Mouse (Mus musculus) spleen, adult 18-20 months (tissue): ENCODE data around the gene Clcn6.

Source experiments
- DNase-seq, 2 experiments: peaks; one replicate each; pipeline ENCODE4 v3.0.0; 2022; ENCODE audit warnings: mixed read lengths in 2 of 2

Gene Clcn6

GRCm38 (mm10) chr4:147985205-147986132 is 53.2 kb downstream of the Clcn6 start, which contains the start of gene Nppb:
Nppb (plus strand) TSS chr4:147985788.
- DNase-seq = no peak

GRCm38 (mm10) chr4:147979441-147979860 is 59.2 kb downstream of the Clcn6 start:
- no peak for DNase-seq

DNA sequence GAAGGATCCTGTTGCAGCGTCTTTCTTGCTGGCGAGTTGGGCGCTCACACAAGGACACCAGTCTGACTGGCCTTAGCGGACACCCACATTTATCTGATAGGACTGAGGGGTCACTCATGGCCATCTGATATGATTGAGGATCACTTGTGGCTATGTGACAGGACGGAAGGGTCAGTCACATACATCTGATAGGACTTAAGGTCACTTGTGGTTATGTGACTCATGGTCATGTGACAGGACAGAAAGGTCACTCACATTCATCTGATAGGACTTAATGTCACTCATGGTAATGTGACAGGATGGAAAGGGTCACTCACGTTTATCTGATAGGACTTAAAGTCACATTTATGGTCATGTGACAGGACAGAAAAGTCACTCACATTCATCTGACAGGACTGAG is 60.2 kb downstream of the Clcn6 start:
- DNase-seq = no peak

DNA sequence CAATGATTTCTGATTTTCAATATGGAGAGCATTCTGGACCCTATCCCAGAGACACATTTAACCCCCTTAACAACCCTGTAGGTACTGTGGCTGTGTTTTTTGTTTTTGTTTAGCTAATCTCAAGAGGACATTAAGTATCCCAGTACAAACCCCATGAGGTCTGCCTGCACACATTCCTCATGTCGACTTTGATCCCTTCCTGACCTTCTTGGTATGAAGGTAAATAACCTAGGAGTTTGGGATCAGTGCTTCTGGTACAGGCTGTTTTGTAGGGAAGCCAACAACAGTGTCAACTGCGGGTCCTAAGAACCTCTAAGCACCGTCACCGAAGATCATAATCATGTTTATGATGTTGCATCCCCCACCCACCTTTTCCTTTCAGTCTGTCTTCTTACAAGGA is 60.9 kb downstream of the Clcn6 start:
- no peak for DNase-seq

DNA sequence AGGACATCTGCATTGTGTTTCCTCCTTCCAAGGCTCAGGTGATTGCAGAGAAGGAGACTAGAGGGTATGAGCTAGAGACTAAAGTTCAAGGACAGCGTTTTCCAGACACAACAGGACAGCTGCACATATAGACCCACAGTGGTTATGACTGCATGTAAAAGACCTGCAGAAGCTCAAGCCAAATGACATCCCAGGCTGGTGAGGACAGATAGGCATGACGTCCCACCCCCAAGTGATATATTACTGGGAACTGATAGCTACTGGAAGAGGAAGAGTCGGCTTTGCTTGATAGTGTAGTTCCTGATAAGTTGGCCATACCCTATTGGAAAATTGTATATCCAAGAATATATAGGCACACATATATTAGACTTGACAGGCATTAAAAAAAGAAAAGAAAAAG is 62.4 kb downstream of the Clcn6 start:
- no peak for DNase-seq

DNA sequence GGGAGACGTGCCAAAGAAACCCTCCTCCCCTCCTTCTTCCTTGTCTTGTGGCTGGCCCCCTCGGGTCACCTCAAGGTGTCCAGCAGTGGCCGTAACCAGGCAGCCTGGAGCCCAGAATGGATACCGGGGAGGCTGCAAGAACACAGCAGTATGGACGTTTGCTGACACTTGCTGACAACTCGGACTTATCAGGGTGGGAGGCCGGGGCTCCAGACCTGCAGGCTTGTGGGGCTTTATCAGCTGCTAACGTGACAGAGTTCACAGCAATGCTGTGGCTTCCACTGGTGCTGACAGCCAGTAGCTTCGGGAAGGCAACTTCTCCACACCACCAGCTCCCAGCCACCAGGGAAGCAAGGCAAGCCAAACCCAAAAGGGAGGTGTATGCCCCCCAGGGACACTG is 69.3 kb downstream of the Clcn6 start:
- no peak for DNase-seq

DNA sequence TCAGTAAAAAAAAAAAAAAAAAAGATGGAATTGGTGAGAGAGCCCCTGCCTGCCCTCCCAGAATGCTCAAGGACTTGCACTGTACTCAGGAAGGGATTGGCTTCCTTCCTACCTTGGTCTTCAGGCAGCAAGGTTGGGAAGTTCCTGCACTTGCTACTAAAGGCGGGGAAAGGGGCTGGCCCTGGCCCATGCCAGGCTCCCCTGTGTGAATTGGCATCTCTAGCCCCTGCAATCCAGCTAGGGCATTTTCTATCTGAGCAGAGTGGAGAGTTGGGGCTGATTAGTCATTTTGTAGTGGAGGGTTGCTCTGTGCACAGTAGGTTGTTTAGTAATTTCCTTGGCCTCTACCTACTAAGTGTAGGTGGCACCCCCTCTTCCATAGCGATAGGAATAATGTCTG is 69.8 kb downstream of the Clcn6 start:
- DNase-seq = no peak

DNA sequence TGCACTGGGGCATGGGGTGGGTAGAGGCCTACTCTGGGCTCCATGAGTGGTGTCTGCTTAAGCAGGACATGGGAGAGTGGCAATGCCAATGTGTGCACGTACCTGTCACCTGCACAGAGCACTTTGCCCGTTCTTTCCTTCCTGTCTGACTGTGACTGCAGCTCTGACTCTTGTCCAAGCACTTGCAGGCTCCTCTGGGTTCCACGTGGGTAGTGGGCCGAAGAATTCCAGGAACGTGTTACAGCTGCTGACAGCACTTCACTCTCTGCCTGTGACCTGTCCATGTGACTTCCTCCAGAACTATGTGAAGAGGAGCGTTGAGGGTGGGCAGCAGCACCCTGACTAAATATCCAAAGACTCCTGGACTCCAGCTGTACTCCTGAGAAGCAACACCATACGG is 72.9 kb downstream of the Clcn6 start:
- no peak for DNase-seq

DNA sequence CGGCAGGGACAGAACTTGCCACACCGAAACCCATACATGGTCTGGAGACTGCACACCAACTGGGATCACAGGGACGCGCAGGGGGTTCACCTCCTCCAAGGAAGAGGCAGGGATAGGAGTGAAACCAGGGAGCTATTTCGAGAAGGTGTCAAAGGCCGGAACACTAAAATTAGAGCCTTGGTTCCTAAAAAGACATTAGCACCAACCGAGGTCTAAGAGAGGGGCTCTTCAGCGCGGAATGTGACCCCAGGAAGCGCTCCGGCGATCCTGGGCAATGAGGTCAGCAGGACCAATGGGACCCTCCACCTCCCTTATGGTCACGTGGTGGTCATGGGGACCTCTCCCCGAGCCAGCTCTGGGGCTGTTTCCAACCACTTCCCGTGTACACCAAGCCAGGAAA is 75.0 kb downstream of the Clcn6 start:
- DNase-seq = no peak

- no peak for DNase-seq
These were observed 75.8 kb downstream of the Clcn6 start for GRCm38 (mm10) chr4:147962781-147963180.

GRCm38 (mm10) chr4:147959881-147960831 is 78.5 kb downstream of the Clcn6 start:
- DNase-seq = peak; percentile 21 to 57

GRCm38 (mm10) chr4:147957141-147957540 is 81.5 kb downstream of the Clcn6 start:
- no peak for DNase-seq
